Mouse (Mus musculus): ENCODE measurements at regions not wholly inside any gene's neighbourhood (a gene's known extent, or its start where the extent isn't known, plus 50 kb on each side); places are given as distances from the start of the nearest gene placed in this dataset.
A peak's percentile ranks its signal among the peaks of the same experiment; 100 is the strongest.

DNA sequence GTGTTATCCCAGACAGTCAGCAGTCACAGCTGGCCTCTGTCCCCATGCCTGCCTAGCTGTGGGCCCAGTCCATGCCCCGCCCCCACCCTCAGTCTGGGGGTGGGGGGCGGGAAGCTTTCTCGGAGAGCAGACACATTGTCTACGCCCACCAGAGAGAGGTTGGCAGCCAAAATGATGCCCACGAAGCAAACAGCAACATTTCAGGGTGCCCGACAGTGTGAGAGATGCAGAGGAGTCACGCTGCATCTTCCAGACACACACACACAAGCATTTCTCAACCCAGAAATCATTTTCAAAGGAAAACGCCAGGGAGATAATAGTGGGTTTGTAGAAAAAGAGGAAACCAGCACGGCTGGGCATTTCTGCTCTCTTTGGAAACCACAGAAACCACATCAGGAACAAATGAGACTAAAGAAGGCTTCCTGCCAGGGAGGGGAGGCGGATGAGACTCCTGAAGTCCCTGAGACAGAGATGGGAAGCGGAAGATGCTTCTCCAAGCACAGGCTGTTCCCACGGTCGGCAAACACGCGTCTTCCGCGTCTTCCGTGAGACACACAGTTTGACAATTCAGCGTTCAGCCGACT is 152.1 kb upstream of the Agap1 start:
- peaks cover 8% of the 10 kb centered on the region; the same call in 1 of the 2 replicates for H3K4me1 ChIP-seq (ENCODE audit: control insufficient read depth, insufficient read depth, low read length)
- H3K4me2 ChIP-seq (ENCODE audit: low read length): peak overlapping the region; percentile 29
- ATAC-seq (ENCODE audit: low FRiP score, low TSS enrichment) (no peak), DNase-seq (peak; percentile 36)
- H3K36me3 ChIP-seq (ENCODE audit: control insufficient read depth, insufficient read depth, low read length): no peaks in the 10 kb centered on the region
- H3K4me3 ChIP-seq (replicated peaks; ENCODE audit: low read depth, low read length): no peak overlapping the region
- H3K27ac ChIP-seq (replicated peaks; ENCODE audit: low read depth, low read length): peak overlapping the region; percentile 32; the same call in 1 of the 2 replicates
- no peak overlapping the region for H3K9ac ChIP-seq (replicated peaks; ENCODE audit: low read length)
- WGBS: 67% methylated on average over 20 of the region's 20 CpGs
- H3K9me3 ChIP-seq (ENCODE audit: control insufficient read depth, low read length): no peaks in the 10 kb centered on the region
- no peaks in the 10 kb centered on the region for H3K27me3 ChIP-seq (ENCODE audit: control insufficient read depth, insufficient read depth, low read length)

DNA sequence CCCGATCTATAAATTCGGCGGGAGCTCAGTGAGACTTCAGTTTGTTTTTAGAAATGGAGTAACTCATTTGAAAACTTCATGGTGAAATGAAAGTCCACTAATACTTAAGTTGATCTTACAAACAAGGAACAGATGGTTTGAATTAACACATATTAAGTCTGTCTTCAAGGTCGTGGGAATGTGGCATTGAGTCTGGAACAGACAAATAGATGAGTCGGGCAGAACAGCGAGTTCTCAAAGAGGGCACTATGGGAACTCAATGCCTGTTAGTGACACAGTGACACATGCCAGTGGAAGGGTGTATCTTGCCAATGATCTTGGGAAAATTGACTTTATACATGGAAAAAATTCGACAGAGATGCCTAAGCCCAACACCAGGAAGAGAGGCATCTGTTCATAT is 149.4 kb upstream of the Agap1 start:
- no peak overlapping the region for H3K27ac ChIP-seq (replicated peaks; ENCODE audit: low read depth, low read length)
- no peak overlapping the region for H3K4me3 ChIP-seq (replicated peaks; ENCODE audit: low read depth, low read length)
- no peaks in the 10 kb centered on the region for H3K27me3 ChIP-seq (ENCODE audit: control insufficient read depth, insufficient read depth, low read length)
- no peaks in the 10 kb centered on the region for H3K9me3 ChIP-seq (ENCODE audit: control insufficient read depth, low read length)
- no peak overlapping the region for H3K9ac ChIP-seq (replicated peaks; ENCODE audit: low read length)
- 82% methylated on average over 7 of the region's 7 CpGs for WGBS
- H3K36me3 ChIP-seq (ENCODE audit: control insufficient read depth, insufficient read depth, low read length): no peaks in the 10 kb centered on the region
- H3K4me2 ChIP-seq (ENCODE audit: low read length): no peak overlapping the region
- DNase-seq: no peak
- peaks cover 8% of the 10 kb centered on the region; the same call in 1 of the 2 replicates for H3K4me1 ChIP-seq (ENCODE audit: control insufficient read depth, insufficient read depth, low read length)
- ATAC-seq (ENCODE audit: low FRiP score, low TSS enrichment): no peak

DNA sequence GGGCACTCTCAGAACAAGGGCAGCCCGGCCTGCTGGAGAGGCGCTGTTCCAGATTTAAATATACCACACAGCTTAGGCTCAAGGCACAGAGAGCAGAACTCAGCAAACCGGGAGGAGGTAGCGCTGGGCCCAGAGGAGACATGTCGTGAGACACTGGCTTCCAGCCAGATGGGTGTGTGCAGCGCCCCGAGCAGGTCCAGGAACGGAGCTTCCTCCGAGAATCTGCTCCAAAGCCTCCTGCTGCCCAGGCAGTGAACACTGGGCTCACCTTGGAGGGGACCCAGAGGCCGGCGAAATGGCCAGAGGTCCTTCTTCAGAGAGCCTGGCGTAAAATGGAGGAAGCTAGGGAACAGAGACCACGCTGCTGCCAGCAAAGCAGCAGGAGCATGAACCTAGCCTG is 145.8 kb upstream of the Agap1 start:
- peak overlapping the region; percentile 11; the same call in 1 of the 2 replicates for H3K4me2 ChIP-seq (ENCODE audit: low read length)
- no peak overlapping the region for H3K9ac ChIP-seq (replicated peaks; ENCODE audit: low read length)
- DNase-seq (peak; percentile 59), ATAC-seq (ENCODE audit: low FRiP score, low TSS enrichment) (no peak; the same call in 1 of the 2 replicates)
- no peaks in the 10 kb centered on the region for H3K9me3 ChIP-seq (ENCODE audit: control insufficient read depth, low read length)
- H3K36me3 ChIP-seq (ENCODE audit: control insufficient read depth, insufficient read depth, low read length): no peaks in the 10 kb centered on the region
- no peaks in the 10 kb centered on the region for H3K27me3 ChIP-seq (ENCODE audit: control insufficient read depth, insufficient read depth, low read length)
- no peak overlapping the region for H3K27ac ChIP-seq (replicated peaks; ENCODE audit: low read depth, low read length)
- no peak overlapping the region for H3K4me3 ChIP-seq (replicated peaks; ENCODE audit: low read depth, low read length)
- no peaks in the 10 kb centered on the region for H3K4me1 ChIP-seq (ENCODE audit: control insufficient read depth, insufficient read depth, low read length)
- WGBS: 56% methylated on average over 13 of the region's 13 CpGs

DNA sequence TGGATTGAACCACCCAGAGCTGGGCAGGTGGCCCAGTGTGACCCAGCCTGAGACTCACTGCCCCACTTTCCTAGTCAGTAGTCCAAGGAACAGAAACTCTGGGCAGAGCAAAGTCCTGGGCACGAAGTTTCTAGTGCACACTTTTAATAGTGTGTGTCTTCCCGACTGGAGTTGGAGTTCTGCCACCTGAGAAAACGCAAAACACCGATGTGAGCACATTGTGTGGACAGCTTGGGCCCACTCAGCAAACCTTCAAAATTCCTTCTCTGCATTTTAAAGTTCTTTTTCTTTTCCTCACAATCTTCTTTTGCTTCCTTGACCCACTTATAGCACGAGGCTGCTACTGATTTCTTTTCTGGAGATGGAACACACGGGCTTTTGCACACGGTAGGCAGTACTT is 141.5 kb upstream of the Agap1 start:
- Histone ChIP-seq H3K4me1 (ENCODE audit: control insufficient read depth, insufficient read depth, low read length) (no peaks in the 10 kb centered on the region), H3K36me3 (ENCODE audit: control insufficient read depth, insufficient read depth, low read length) (no peaks in the 10 kb centered on the region), H3K27me3 (ENCODE audit: control insufficient read depth, insufficient read depth, low read length) (no peaks in the 10 kb centered on the region), H3K9ac (replicated peaks; ENCODE audit: low read length) (no peak overlapping the region), H3K4me2 (ENCODE audit: low read length) (no peak overlapping the region), H3K27ac (replicated peaks; ENCODE audit: low read depth, low read length) (no peak overlapping the region), H3K9me3 (ENCODE audit: control insufficient read depth, low read length) (no peaks in the 10 kb centered on the region), H3K4me3 (replicated peaks; ENCODE audit: low read depth, low read length) (no peak overlapping the region)
- ATAC-seq (ENCODE audit: low FRiP score, low TSS enrichment) (no peak), DNase-seq (no peak)
- 89% methylated on average over 7 of the region's 7 CpGs for WGBS

DNA sequence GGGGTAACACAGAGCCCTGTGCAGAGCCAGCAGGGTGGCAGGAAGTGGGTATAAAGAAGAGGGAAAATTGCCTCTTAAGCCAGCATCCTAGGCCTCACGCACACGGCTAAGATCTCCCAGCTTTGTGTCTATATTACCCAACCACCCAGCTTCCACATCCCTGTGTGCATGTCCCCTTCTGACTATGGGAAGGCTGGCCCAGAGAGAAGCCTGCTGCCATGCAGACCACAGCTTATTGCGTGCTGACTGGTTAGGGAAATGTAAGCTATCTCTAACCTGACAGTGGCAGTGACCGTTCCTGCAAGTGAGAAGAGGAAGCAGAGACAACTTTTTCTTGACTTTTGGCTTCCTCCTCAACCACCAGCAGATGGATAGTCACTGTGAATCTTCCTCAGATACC is 136.7 kb upstream of the Agap1 start:
- H3K27me3 ChIP-seq (ENCODE audit: control insufficient read depth, insufficient read depth, low read length): no peaks in the 10 kb centered on the region
- H3K36me3 ChIP-seq (ENCODE audit: control insufficient read depth, insufficient read depth, low read length): no peaks in the 10 kb centered on the region
- no peak overlapping the region for H3K9ac ChIP-seq (replicated peaks; ENCODE audit: low read length)
- no peak overlapping the region for H3K27ac ChIP-seq (replicated peaks; ENCODE audit: low read depth, low read length)
- H3K4me2 ChIP-seq (ENCODE audit: low read length): no peak overlapping the region
- H3K4me1 ChIP-seq (ENCODE audit: control insufficient read depth, insufficient read depth, low read length): no peaks in the 10 kb centered on the region
- H3K9me3 ChIP-seq (ENCODE audit: control insufficient read depth, low read length): no peaks in the 10 kb centered on the region
- H3K4me3 ChIP-seq (replicated peaks; ENCODE audit: low read depth, low read length): no peak overlapping the region
- 92% methylated on average over 4 of the region's 4 CpGs for WGBS
- DNase-seq (no peak), ATAC-seq (ENCODE audit: low FRiP score, low TSS enrichment) (no peak)

DNA sequence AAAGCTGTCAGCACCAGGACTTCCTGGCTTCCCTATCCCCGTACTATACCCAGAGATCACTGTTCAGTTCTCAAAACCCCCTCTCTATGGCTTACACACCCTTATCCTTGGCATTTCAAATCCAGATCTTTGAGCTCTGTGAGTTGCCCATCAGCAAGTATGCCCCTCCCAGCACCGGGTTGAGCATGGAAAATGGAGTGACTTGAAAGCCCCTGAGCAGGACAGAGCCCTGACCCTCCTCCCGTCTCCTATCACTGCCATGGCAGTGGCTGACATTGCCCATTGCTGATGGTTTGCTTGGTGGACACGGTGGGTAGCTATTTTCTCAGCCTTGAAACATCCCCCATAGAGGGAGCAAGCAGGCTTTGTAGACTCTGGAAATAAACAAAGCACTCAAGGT is 135.9 kb upstream of the Agap1 start:
- Histone ChIP-seq H3K27ac (replicated peaks; ENCODE audit: low read depth, low read length) (no peak overlapping the region), H3K36me3 (ENCODE audit: control insufficient read depth, insufficient read depth, low read length) (no peaks in the 10 kb centered on the region), H3K4me1 (ENCODE audit: control insufficient read depth, insufficient read depth, low read length) (no peaks in the 10 kb centered on the region), H3K9ac (replicated peaks; ENCODE audit: low read length) (no peak overlapping the region), H3K9me3 (ENCODE audit: control insufficient read depth, low read length) (no peaks in the 10 kb centered on the region), H3K27me3 (ENCODE audit: control insufficient read depth, insufficient read depth, low read length) (no peaks in the 10 kb centered on the region), H3K4me3 (replicated peaks; ENCODE audit: low read depth, low read length) (no peak overlapping the region), H3K4me2 (ENCODE audit: low read length) (no peak overlapping the region)
- ATAC-seq (ENCODE audit: low FRiP score, low TSS enrichment) (no peak), DNase-seq (no peak)
- WGBS: 68% methylated on average over 4 of the region's 4 CpGs

DNA sequence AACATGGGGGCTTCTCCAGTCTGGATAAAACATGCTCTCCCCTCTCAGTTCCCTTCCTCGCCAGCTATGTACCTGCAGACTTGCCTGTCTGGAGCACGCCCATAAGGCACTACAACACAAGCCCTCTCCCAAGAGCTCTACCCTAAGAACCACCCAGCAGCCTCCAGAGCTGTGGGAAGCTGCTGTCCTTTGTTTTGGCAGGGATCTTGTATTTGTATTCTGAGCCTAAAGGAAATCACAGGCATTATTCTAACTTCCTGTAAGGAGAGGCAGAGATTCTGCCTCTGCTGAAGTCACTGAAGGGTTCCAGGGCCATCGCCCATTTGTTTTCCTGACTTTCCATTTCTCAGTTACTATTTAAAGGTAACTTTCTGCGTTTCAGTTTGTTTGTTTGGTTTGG is 132.0 kb upstream of the Agap1 start:
- no peaks in the 10 kb centered on the region for H3K27me3 ChIP-seq (ENCODE audit: control insufficient read depth, insufficient read depth, low read length)
- no peak overlapping the region for H3K4me3 ChIP-seq (replicated peaks; ENCODE audit: low read depth, low read length)
- no peaks in the 10 kb centered on the region for H3K9me3 ChIP-seq (ENCODE audit: control insufficient read depth, low read length)
- no peak overlapping the region for H3K9ac ChIP-seq (replicated peaks; ENCODE audit: low read length)
- WGBS: 70% methylated on average over 4 of the region's 4 CpGs
- H3K4me2 ChIP-seq (ENCODE audit: low read length): no peak overlapping the region
- no peaks in the 10 kb centered on the region for H3K4me1 ChIP-seq (ENCODE audit: control insufficient read depth, insufficient read depth, low read length)
- DNase-seq (no peak), ATAC-seq (ENCODE audit: low FRiP score, low TSS enrichment) (no peak)
- no peak overlapping the region for H3K27ac ChIP-seq (replicated peaks; ENCODE audit: low read depth, low read length)
- H3K36me3 ChIP-seq (ENCODE audit: control insufficient read depth, insufficient read depth, low read length): no peaks in the 10 kb centered on the region

DNA sequence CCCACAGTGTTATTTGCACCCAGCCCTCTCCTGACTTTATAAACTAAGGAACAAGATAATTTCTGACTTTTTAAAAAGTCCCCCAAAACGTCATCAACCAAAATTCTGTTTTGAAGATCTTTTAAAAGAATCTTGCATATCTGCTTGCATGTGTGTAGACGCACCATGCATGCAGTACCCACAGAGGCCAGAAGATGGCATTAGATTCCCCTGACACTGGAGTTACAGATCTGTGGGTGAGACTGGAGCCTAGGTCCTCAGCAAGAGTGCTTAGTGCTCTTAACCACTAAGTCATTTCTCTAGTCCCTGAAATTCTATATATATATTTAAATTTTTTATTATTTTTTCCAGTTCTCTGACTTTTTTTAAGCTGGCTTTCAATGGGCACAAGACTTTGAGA is 131.5 kb upstream of the Agap1 start:
- Histone ChIP-seq H3K4me3 (replicated peaks; ENCODE audit: low read depth, low read length) (no peak overlapping the region), H3K36me3 (ENCODE audit: control insufficient read depth, insufficient read depth, low read length) (no peaks in the 10 kb centered on the region)

DNA sequence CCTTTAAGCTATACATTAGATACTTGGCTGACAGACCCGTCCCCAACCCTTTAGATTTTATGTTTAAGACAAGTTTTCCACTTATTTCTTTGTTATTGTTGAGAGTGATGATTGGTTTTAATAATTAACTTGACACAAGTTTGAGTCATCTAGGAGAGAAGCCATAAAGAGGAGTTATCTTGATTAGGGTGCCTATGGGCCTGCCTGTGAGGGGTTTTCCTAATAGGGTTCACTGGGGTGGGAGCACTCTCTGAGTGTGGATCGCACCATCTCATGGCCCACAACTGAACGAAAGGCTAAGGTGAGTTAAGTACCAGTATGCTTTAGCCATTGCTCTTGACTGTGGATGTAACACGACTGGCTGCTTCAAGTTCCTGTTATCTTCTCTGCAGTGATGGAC is 123.3 kb upstream of the Agap1 start:
- Histone ChIP-seq H3K9ac (replicated peaks; ENCODE audit: low read length) (no peak overlapping the region), H3K9me3 (ENCODE audit: control insufficient read depth, low read length) (no peaks in the 10 kb centered on the region), H3K27me3 (ENCODE audit: control insufficient read depth, insufficient read depth, low read length) (no peaks in the 10 kb centered on the region), H3K36me3 (ENCODE audit: control insufficient read depth, insufficient read depth, low read length) (no peaks in the 10 kb centered on the region), H3K4me1 (ENCODE audit: control insufficient read depth, insufficient read depth, low read length) (no peaks in the 10 kb centered on the region), H3K4me3 (replicated peaks; ENCODE audit: low read depth, low read length) (no peak overlapping the region), H3K4me2 (ENCODE audit: low read length) (no peak overlapping the region), H3K27ac (replicated peaks; ENCODE audit: low read depth, low read length) (no peak overlapping the region)
- DNase-seq (no peak), ATAC-seq (ENCODE audit: low FRiP score, low TSS enrichment) (no peak)
- WGBS: 93% methylated on average over 4 of the region's 4 CpGs

More for the DNA sequence above, 131.5 kb upstream of the Agap1 start:
- DNase-seq (peak; percentile 56), ATAC-seq (ENCODE audit: low FRiP score, low TSS enrichment) (no peak)
- Histone ChIP-seq H3K4me1 (ENCODE audit: control insufficient read depth, insufficient read depth, low read length) (no peaks in the 10 kb centered on the region), H3K4me2 (ENCODE audit: low read length) (no peak overlapping the region), H3K27me3 (ENCODE audit: control insufficient read depth, insufficient read depth, low read length) (no peaks in the 10 kb centered on the region), H3K9ac (replicated peaks; ENCODE audit: low read length) (no peak overlapping the region), H3K27ac (replicated peaks; ENCODE audit: low read depth, low read length) (no peak overlapping the region), H3K9me3 (ENCODE audit: control insufficient read depth, low read length) (no peaks in the 10 kb centered on the region)
- 52% methylated on average over 2 of the region's 2 CpGs for WGBS
